Mouse (Mus musculus) liver, embryonic 14.5 days (tissue): ENCODE results near the gene Sfr1. TPM values are rescaled to one million over a fixed set of nuclear protein-coding genes. Genes with fewer than 3 reads are reported as not detected.

Experiments
- ATAC-seq: fragments of 200-750 bp; cut with Nextera tagmentation; 2 replicates; pipeline ENCODE4 v1.8.0; 2017; ENCODE audit warnings: moderate number of reproducible peaks, mild to moderate bottlenecking, moderate library complexity; ENCODE audit not compliant: insufficient read depth
- DNase-seq, 3 experiments: peaks; one replicate each; pipeline ENCODE4 v3.0.0-alpha.2; 2012 to 2013; ENCODE audit warnings: low read depth in 3 of 3, low spot score in 3 of 3
- H3K27ac ChIP-seq: fragments of 300-500 bp; sonication (generic); 2 replicates; pipeline ENCODE4 v1.5.1; 2014; ENCODE audit warnings: moderate library complexity, mild to moderate bottlenecking, control low read depth, inconsistent platforms
- H3K27me3 ChIP-seq: fragments of 300-500 bp; sonication (generic); 2 replicates; pipeline ENCODE4 v1.6.1; 2014; ENCODE audit warnings: mild to moderate bottlenecking, low read length, moderate library complexity; ENCODE audit not compliant: control insufficient read depth, insufficient read depth
- H3K36me3 ChIP-seq: fragments of 300-500 bp; sonication (generic); replicated peaks from 2 replicates; pipeline ENCODE4 v1.6.1; 2014; ENCODE audit warnings: low read depth; ENCODE audit not compliant: control insufficient read depth, insufficient read depth
- H3K4me1 ChIP-seq, 2 experiments: fragments of 200-500 bp in 1 of 2; fragments of 300-500 bp in 1 of 2; sonication (generic) in 1 of 2; replicated peaks; 2 replicates each; pipeline ENCODE4 v1.6.1; 2012 to 2014; ENCODE audit warnings: antibody characterized with exemption in 1 of 2, inconsistent platforms in 1 of 2, low read length in 1 of 2; ENCODE audit not compliant: control insufficient read depth in 2 of 2, insufficient read depth in 2 of 2
- H3K4me2 ChIP-seq: fragments of 300-500 bp; sonication (generic); 2 replicates; pipeline ENCODE4 v1.6.1; 2014; ENCODE audit warnings: low read depth, mild to moderate bottlenecking, control low read depth, moderate library complexity
- H3K4me3 ChIP-seq, 2 experiments: fragments of 200-500 bp in 1 of 2; fragments of 300-500 bp in 1 of 2; sonication (generic) in 1 of 2; 2 replicates each; pipeline ENCODE4 v1.5.1; 2012 to 2014; ENCODE audit warnings: low read depth in 2 of 2, low read length in 2 of 2, mild to moderate bottlenecking in 2 of 2, control low read depth in 1 of 2, inconsistent platforms in 1 of 2, moderate library complexity in 1 of 2; ENCODE audit not compliant: insufficient read depth in 1 of 2
- H3K9ac ChIP-seq: fragments of 300-500 bp; sonication (generic); replicated peaks from 2 replicates; pipeline ENCODE4 v1.6.1; 2014; ENCODE audit warnings: mild to moderate bottlenecking, control low read depth, moderate library complexity
- H3K9me3 ChIP-seq: fragments of 300-500 bp; sonication (generic); 2 replicates; pipeline ENCODE4 v1.6.1; 2016; ENCODE audit warnings: low read length, mixed read lengths; ENCODE audit not compliant: control insufficient read depth
- CTCF ChIP-seq: IDR thresholded peaks from 2 replicates; pipeline ENCODE4 v1.5.1; 2016; ENCODE audit warnings: antibody characterized with exemption, low read depth, control low read depth
- EP300 ChIP-seq: IDR thresholded peaks from 2 replicates; pipeline ENCODE4 v1.6.1; 2016; ENCODE audit warnings: antibody characterized with exemption, low read depth
- WGBS: fragments of 180-500 bp; shearing (Covaris S2); extraction: QIAGEN DNeasy Blood & Tissue Kit; methylation state at CpG from one replicate; pipeline ENCODE4 v1.1.7; 2014; ENCODE audit not compliant: insufficient replicate concordance; 5-methylcytosine and 5-hydroxymethylcytosine counted together
- microRNA-seq: library from miRNA; unstranded; fragments of <30 nt; microRNA quantifications from one replicate; pipeline ENCODE4, GENCODE M21; 2016
- polyA plus RNA-seq, 2 experiments: library from polyadenylated mRNA; depleted of rRNA in 1 of 2; stranded (reverse) in 1 of 2; unstranded in 1 of 2; fragments of >200 nt; fragmentation: Nextera tagmentation in 1 of 2; extraction: Ambion mirVana in 1 of 2; gene quantifications; 2 replicates each; pipeline versions ENCODE4 v1.2.1 to v1.2.3; 2012 to 2014

Gene Sfr1
- polyA plus RNA-seq, 2 experiments, result 35.5 to 73.7 TPM

- no peaks in the 10 kb centered on the region for H3K36me3 ChIP-seq
- H3K4me2 ChIP-seq, result no peak overlapping the region
- 0 out of 4 replicates have a peak, but pooled peaks cover 0 to 2% of the 10 kb centered on the region in 2 experiments for H3K4me1 ChIP-seq
- no peaks in the 10 kb centered on the region for H3K27me3 ChIP-seq
- ATAC-seq, result no peak
- WGBS, result 62% methylated on average over 6 of the region's 6 CpGs
- no peak overlapping the region for H3K27ac ChIP-seq
- no peak for DNase-seq
- H3K4me3 ChIP-seq, result no peak overlapping the region
- H3K9ac ChIP-seq, result no peak overlapping the region
- H3K9me3 ChIP-seq, result no peaks in the 10 kb centered on the region
- no peak for TF ChIP-seq EP300
- no peak for TF ChIP-seq CTCF
Measured at GRCm38 (mm10) chr19:47783898-47784297, 52.4 kb downstream of the Sfr1 start.

Small RNA genes lying within 50 kb of the gene (microRNA-seq; reads per million reads assigned to microRNA genes)
- not detected for gene Mir8090

Other genes starting within 250 kb of the Sfr1 start
- 5.8 and 6.4 TPM in 2 replicates for gene Stn1, start 194.2 kb upstream of the Sfr1 start, polyA plus RNA-seq (2012; rRNA removed)
- 8.1 and 9.7 TPM in 2 replicates for gene Stn1, start 194.2 kb upstream of the Sfr1 start, polyA plus RNA-seq (2014; fragmentation: Nextera tagmentation; extraction: Ambion mirVana)
- gene Slk, start 152.0 kb upstream of the Sfr1 start, polyA plus RNA-seq (2012; rRNA removed), result 9.4 and 16.5 TPM in 2 replicates
- gene Slk, start 152.0 kb upstream of the Sfr1 start, polyA plus RNA-seq (2014; fragmentation: Nextera tagmentation; extraction: Ambion mirVana), result 8.6 and 9.6 TPM in 2 replicates
- 0.05 and 0.13 TPM in 2 replicates for gene Col17a1, start 39.6 kb upstream of the Sfr1 start, polyA plus RNA-seq (2012; rRNA removed)
- gene Col17a1, start 39.6 kb upstream of the Sfr1 start, polyA plus RNA-seq (2014; fragmentation: Nextera tagmentation; extraction: Ambion mirVana), result 0.23 TPM in 1 of 2 replicates, not detected in the other
- gene Gsto1, start 123.3 kb downstream of the Sfr1 start, polyA plus RNA-seq (2012; rRNA removed), result 51.7 and 57.2 TPM in 2 replicates
- gene Gsto1, start 123.3 kb downstream of the Sfr1 start, polyA plus RNA-seq (2014; fragmentation: Nextera tagmentation; extraction: Ambion mirVana), result 98.9 and 111 TPM in 2 replicates
- 0.08 and 0.28 TPM in 2 replicates for gene Gsto2, start 133.9 kb downstream of the Sfr1 start, polyA plus RNA-seq (2012; rRNA removed)
- 0.11 and 0.37 TPM in 2 replicates for gene Gsto2, start 133.9 kb downstream of the Sfr1 start, polyA plus RNA-seq (2014; fragmentation: Nextera tagmentation; extraction: Ambion mirVana)
- 0.01 TPM in 1 of 2 replicates, not detected in the other for gene Cfap43, start 187.6 kb downstream of the Sfr1 start, polyA plus RNA-seq (2012; rRNA removed)
- gene Cfap43, start 187.6 kb downstream of the Sfr1 start, polyA plus RNA-seq (2014; fragmentation: Nextera tagmentation; extraction: Ambion mirVana), result 0.05 TPM in 1 of 2 replicates, not detected in the other
- gene Itprip, start 187.6 kb downstream of the Sfr1 start, polyA plus RNA-seq (2012; rRNA removed), result 1.9 and 2.0 TPM in 2 replicates
- 2.2 and 2.5 TPM in 2 replicates for gene Itprip, start 187.6 kb downstream of the Sfr1 start, polyA plus RNA-seq (2014; fragmentation: Nextera tagmentation; extraction: Ambion mirVana)
- not detected in 2 replicates for gene Cfap58, start 206.0 kb downstream of the Sfr1 start, polyA plus RNA-seq (2012; rRNA removed)
- gene Cfap58, start 206.0 kb downstream of the Sfr1 start, polyA plus RNA-seq (2014; fragmentation: Nextera tagmentation; extraction: Ambion mirVana), result not detected in 2 replicates